Mouse (Mus musculus): Measurements from ENCODE around the gene Psmd3. TPM values are rescaled to one million over a fixed set of nuclear protein-coding genes. Genes with fewer than 3 reads are reported as not detected.
"Not testable (repeated sequence)": the region's sequence is repeated elsewhere in the genome, so short reads cannot be mapped to it uniquely, and the experiment has no call there.

Psmd3 gene
- polyA plus RNA-seq, 1 experiment: 84.4 TPM

- Histone ChIP-seq H3K4me1 (ENCODE audit: control insufficient read depth, insufficient read depth, insufficient read length, low read length) (peaks cover 7% of the 10 kb centered on the region; the same call in 1 of the 2 replicates), H3K27ac (replicated peaks; ENCODE audit: low read depth, low read length) (peak overlapping the region; percentile 36; the same call in 1 of the 2 replicates), H3K4me3 (ENCODE audit: insufficient read depth, low read depth, low read length) (no peak overlapping the region)
These were observed 39.3 kb downstream of the Psmd3 start for GRCm38 (mm10) chr11:98721458-98722226.

GRCm38 (mm10) chr11:98723098-98723497, 40.7 kb downstream of the Psmd3 start:
- Histone ChIP-seq H3K4me3 (ENCODE audit: insufficient read depth, low read depth, low read length) (no peak overlapping the region), H3K4me1 (ENCODE audit: control insufficient read depth, insufficient read depth, insufficient read length, low read length) (peaks cover 5% of the 10 kb centered on the region; the same call in 1 of the 2 replicates), H3K27ac (replicated peaks; ENCODE audit: low read depth, low read length) (no peak overlapping the region)

- Histone ChIP-seq H3K4me1 (ENCODE audit: control insufficient read depth, insufficient read depth, insufficient read length, low read length) (peaks cover 6% of the 10 kb centered on the region; the same call in 1 of the 2 replicates), H3K27ac (replicated peaks; ENCODE audit: low read depth, low read length) (no peak overlapping the region), H3K4me3 (ENCODE audit: insufficient read depth, low read depth, low read length) (no peak overlapping the region)
These were observed 43.7 kb downstream of the Psmd3 start for GRCm38 (mm10) chr11:98725926-98726506.

- H3K4me1 ChIP-seq (ENCODE audit: control insufficient read depth, insufficient read depth, insufficient read length, low read length): 0 out of 2 replicates have a peak, but pooled peaks cover 3% of the 10 kb centered on the region
- peak within 1 kb of the TSS; percentile 97 for H3K4me3 ChIP-seq (ENCODE audit: insufficient read depth, low read depth, low read length)
- peak within 1 kb of the TSS; percentile 71 for H3K27ac ChIP-seq (replicated peaks; ENCODE audit: low read depth, low read length)
These were observed 46.8 kb downstream of the Psmd3 start, which contains the start of gene Med24 for GRCm38 (mm10) chr11:98729119-98729588. Gene Med24 (minus strand): TSS chr11:98729435.

- H3K27ac ChIP-seq (replicated peaks; ENCODE audit: low read depth, low read length): no peak overlapping the region
These were observed 48.4 kb downstream of the Psmd3 start for GRCm38 (mm10) chr11:98730727-98731126.

DNA sequence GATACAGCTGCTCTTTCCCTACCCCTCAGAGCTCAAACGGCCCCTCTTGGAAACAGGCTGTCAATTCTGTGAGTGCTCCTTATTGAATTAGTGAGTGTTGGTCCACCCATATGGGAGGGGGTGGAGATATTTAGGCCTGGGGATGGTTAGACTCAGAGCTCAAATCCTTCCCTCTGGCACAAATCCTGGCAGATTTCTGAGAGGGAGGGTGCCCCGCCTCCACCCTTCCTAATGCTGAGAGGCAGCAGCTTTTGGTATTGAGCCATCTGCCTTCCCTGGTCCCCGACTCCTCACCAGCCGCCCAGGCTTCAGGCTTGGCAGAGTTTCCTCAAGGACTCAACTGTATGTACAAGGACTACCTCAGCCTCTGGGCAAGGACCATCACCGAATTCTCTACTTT, 48.8 kb downstream of the Psmd3 start:
- H3K4me3 ChIP-seq (ENCODE audit: insufficient read depth, low read depth, low read length): no peak overlapping the region
- 0 out of 2 replicates have a peak, but pooled peaks cover 3% of the 10 kb centered on the region for H3K4me1 ChIP-seq (ENCODE audit: control insufficient read depth, insufficient read depth, insufficient read length, low read length)
- no peak overlapping the region for H3K27ac ChIP-seq (replicated peaks; ENCODE audit: low read depth, low read length)

More at GRCm38 (mm10) chr11:98730727-98731126, 48.4 kb downstream of the Psmd3 start:
- Histone ChIP-seq H3K4me3 (ENCODE audit: insufficient read depth, low read depth, low read length) (no peak overlapping the region), H3K4me1 (ENCODE audit: control insufficient read depth, insufficient read depth, insufficient read length, low read length) (0 out of 2 replicates have a peak, but pooled peaks cover 3% of the 10 kb centered on the region)

DNA sequence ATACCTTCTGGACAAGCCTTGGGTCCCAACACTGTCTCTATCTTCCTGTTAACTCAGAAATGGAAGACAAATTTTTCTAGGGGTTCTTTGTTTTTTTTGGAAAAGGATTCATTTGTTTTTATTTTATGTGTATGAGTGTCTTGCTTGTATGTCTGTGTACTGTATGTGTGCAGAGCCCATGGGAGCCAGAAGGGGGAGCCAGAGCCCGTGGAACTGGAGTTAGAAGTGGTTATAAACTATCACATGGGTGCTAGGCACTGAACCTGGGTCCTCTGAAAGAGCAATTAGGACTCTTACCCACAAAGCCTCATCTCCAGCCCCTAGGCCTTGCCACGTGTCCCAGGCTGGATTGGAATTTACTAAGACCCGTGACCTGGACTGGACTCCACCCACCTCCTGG, 51.7 kb downstream of the Psmd3 start:
- no peak overlapping the region for H3K4me3 ChIP-seq (ENCODE audit: insufficient read depth, low read depth, low read length)
- H3K4me1 ChIP-seq (ENCODE audit: control insufficient read depth, insufficient read depth, insufficient read length, low read length): no peaks in the 10 kb centered on the region
- no peak overlapping the region for H3K27ac ChIP-seq (replicated peaks; ENCODE audit: low read depth, low read length)

DNA sequence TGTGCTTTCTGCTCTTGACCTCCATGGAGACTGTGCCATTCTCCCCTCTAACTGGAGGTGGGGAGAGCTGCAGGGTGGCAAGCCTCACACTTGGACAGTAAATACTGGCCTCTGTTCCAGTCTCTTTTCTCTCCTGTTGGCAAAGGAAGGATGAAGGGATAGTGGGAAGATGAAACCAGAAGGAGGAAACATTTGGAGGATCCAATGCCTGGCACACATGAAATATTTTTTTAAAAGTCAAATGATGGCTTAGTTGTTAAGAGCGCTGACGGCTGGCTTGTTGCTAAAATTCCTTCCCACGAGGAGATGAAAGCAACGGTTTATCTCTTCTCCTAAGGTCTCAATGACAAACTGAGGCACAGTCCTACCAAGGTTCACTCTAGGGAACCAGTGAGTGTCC, 52.8 kb downstream of the Psmd3 start:
- H3K4me3 ChIP-seq (ENCODE audit: insufficient read depth, low read depth, low read length): no peak overlapping the region
- H3K27ac ChIP-seq (replicated peaks; ENCODE audit: low read depth, low read length): no peak overlapping the region
- H3K4me1 ChIP-seq (ENCODE audit: control insufficient read depth, insufficient read depth, insufficient read length, low read length): peaks cover 3% of the 10 kb centered on the region; the same call in 1 of the 2 replicates

GRCm38 (mm10) chr11:98736176-98736575, 53.8 kb downstream of the Psmd3 start:
- Histone ChIP-seq H3K4me3 (ENCODE audit: insufficient read depth, low read depth, low read length) (no peak overlapping the region), H3K4me1 (ENCODE audit: control insufficient read depth, insufficient read depth, insufficient read length, low read length) (peaks cover 5% of the 10 kb centered on the region), H3K27ac (replicated peaks; ENCODE audit: low read depth, low read length) (no peak overlapping the region)

DNA sequence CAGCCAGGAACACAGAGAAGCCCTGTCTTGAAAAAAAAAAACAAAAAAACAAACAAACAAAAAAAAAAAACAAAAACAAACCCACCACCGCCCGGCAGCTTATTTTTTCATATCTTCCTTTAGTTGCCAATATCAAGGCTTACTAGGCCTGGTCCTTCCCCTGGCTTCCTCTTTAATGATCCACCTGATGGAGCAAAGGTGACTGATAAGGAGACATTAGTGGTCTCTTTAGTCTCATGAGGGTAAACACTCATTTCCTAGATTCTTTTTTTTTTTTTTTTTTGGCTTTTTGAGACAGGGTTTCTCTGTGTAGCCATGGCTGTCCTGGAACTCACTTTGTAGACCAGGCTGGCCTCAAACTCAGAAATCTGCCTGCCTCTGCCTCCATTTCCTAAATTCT, 54.9 kb downstream of the Psmd3 start:
- not testable (repeated sequence) for H3K27ac ChIP-seq (replicated peaks; ENCODE audit: low read depth, low read length); H3K4me3 ChIP-seq (ENCODE audit: insufficient read depth, low read depth, low read length); H3K4me1 ChIP-seq (ENCODE audit: control insufficient read depth, insufficient read depth, insufficient read length, low read length)

GRCm38 (mm10) chr11:98738428-98738911, 56.1 kb downstream of the Psmd3 start:
- H3K4me1 ChIP-seq (ENCODE audit: control insufficient read depth, insufficient read depth, insufficient read length, low read length): peaks cover 5% of the 10 kb centered on the region
- no peak overlapping the region for H3K4me3 ChIP-seq (ENCODE audit: insufficient read depth, low read depth, low read length)
- H3K27ac ChIP-seq (replicated peaks; ENCODE audit: low read depth, low read length): no peak overlapping the region

DNA sequence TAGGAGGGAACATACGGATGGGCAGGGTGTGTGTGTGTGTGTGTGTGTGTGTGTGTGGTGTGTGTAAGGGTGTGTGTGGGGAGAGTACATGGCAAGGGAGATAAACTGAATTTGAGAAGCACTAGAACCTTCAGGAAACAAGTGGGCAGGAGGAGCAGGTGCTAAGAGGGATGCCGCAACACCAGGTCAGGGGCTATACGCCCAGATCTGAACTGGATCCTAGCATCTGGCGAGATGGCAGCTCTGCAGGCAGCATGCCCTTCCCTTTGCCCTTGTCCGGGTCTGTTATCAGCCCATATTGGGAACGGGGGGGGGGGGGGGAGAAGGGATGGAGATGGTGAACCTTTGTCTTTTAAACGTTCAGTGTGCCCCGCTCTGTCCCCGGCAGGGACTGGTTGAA, 56.6 kb downstream of the Psmd3 start:
- Histone ChIP-seq H3K4me3 (ENCODE audit: insufficient read depth, low read depth, low read length) (no peak overlapping the region), H3K4me1 (ENCODE audit: control insufficient read depth, insufficient read depth, insufficient read length, low read length) (peaks cover 10% of the 10 kb centered on the region), H3K27ac (replicated peaks; ENCODE audit: low read depth, low read length) (no peak overlapping the region)

- peaks cover 18% of the 10 kb centered on the region for H3K4me1 ChIP-seq (ENCODE audit: control insufficient read depth, insufficient read depth, insufficient read length, low read length)
- peak overlapping the region; percentile 65 for H3K4me3 ChIP-seq (ENCODE audit: insufficient read depth, low read depth, low read length)
- H3K27ac ChIP-seq (replicated peaks; ENCODE audit: low read depth, low read length): peak overlapping the region; percentile 54; the same call in 1 of the 2 replicates
These were observed 57.7 kb downstream of the Psmd3 start for GRCm38 (mm10) chr11:98740026-98740392.

DNA sequence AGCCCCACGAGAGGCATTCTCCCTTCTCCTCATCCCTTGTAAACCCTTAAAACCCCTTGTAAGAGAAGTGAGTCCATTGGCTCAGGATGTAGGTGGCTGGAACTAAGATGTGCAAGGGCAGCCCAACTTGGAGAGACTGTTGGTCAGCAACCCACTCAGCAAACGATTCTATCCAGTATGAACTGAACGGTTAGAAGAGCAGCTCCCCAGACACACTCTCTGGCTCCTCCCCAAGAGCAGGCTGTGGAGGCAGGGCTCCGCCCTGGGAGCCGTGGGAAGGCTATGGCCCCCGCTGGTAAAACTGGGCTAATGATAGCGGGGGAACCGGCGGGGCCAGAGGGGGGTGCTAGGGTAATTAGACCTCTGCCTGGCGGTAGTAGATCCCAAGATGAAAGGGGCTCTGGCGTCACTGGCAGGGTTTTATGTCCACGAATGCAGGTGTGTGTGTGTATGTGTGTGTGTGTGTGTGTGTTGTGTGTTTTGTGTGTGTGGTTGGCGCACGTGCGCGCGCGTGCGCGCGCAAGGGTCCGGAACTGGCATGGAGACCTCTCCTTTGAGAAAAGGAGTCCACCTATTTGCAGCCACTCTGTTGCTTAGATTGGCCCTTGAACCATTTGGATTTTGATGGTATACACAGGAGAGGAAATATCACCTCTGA, 58.2 kb downstream of the Psmd3 start, which contains the start of gene Thra:
Gene Thra (plus strand): TSS at position 246 of the 658 bp plus-strand sequence.
- peaks cover 20% of the 10 kb centered on the region for H3K4me1 ChIP-seq (ENCODE audit: control insufficient read depth, insufficient read depth, insufficient read length, low read length)
- H3K27ac ChIP-seq (replicated peaks; ENCODE audit: low read depth, low read length): peak within 1 kb of the TSS; percentile 59
- peak within 1 kb of the TSS; percentile 65 for H3K4me3 ChIP-seq (ENCODE audit: insufficient read depth, low read depth, low read length)

DNA sequence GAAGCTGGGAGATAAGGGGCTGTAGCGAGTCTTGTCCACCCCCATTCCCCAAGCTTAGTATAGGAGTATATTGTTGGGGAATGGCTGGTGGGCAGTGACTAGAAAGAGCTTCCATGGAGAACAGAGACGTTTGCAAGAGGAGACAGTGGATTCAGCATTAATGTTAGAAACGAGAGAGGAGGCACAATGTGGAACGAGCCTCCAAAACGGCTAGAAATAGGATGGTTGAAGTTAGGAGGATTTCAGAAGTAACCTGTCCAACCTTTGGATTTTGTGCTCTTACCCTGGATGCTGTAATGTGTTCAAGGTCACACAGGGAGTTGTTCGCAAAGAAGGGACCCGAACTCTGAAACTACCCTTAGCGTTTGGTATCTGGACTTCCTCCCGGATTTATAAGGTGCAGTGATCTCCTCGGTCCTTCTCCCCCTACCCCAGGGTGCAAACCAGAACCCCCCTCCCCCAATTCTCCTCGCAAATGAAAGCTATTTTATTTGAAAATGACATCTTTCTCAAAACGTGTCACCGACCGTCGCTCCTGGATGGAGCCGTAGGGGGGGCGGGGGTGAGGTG, 58.8 kb downstream of the Psmd3 start:
- Histone ChIP-seq H3K4me3 (ENCODE audit: insufficient read depth, low read depth, low read length) (peak overlapping the region; percentile 65), H3K27ac (replicated peaks; ENCODE audit: low read depth, low read length) (peak overlapping the region; percentile 59), H3K4me1 (ENCODE audit: control insufficient read depth, insufficient read depth, insufficient read length, low read length) (peaks cover 26% of the 10 kb centered on the region)
